Mouse (Mus musculus): ENCODE results near the gene Dok3. TPM values are rescaled to one million over a fixed set of nuclear protein-coding genes. Genes with fewer than 3 reads are reported as not detected.

Gene Dok3
- polyA plus RNA-seq, 1 experiment from 2014 or later = 3.4 TPM

DNA sequence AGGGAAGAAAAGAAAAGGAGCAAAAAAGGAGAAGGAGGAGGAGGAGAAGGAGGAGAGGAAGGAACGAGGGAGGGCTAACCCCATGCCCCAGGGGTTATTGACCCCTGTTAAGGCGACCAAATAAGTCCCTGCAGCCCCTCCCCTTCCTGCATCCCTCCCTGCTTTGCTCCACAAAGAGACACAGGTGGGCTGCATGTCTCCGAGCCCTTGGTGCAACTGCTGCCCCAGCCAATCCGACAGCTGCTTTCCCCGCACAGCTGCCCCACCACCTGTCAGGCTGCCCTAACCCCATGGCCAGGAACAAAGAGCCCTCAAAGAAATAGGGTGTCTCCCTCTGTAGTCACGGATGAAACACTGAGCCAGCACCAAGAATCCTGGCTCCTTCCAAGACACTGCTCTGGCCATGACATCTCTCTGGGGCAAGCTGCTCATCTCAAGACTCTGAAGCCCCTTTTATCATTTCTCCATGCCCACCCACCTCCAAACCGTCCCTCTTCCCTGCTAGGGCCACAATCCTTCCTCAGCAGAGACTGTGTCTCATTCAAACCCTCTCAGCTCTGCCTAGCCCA is 44.5 kb downstream of the Dok3 start:
- Histone ChIP-seq H3K9me3 (replicated peaks) (no peaks in the 10 kb centered on the region), H3K9ac (no peak overlapping the region), H3K4me2 (no peak overlapping the region), H3K27me3 (replicated peaks) (peaks cover 93% of the 10 kb centered on the region), H3K27ac (no peak overlapping the region), H3K4me3 (no peak overlapping the region), H3K36me3 (peaks cover 22% of the 10 kb centered on the region), H3K4me1 (peaks cover 28% of the 10 kb centered on the region)
- WGBS (ENCODE audit: insufficient replicate concordance) = 39% methylated on average over 7 of the region's 7 CpGs
- no peak for ATAC-seq

DNA sequence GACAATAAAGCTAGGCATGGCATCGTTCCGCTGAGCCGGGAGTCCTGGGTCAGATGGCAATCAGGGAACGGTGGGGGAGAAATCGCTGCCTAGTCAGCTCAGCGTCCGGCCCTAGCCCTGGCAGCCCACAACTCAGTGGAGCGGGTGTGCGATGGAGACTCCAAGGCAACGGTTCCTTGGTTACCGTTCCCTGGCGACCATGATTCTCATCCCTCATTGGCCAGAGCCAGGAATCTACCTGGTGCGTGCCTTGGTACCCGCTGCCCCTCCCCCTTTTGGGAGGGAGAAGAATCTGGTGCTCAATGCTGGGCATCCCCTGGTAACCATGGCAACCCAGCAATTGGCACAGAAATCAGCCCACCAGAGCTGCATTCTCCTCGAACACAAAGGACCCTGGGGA is 45.5 kb downstream of the Dok3 start:
- ATAC-seq = no peak
- Histone ChIP-seq H3K4me3 (no peak overlapping the region), H3K9me3 (replicated peaks) (no peaks in the 10 kb centered on the region), H3K4me2 (no peak overlapping the region), H3K9ac (no peak overlapping the region), H3K27me3 (replicated peaks) (peaks cover 82% of the 10 kb centered on the region), H3K36me3 (peaks cover 22% of the 10 kb centered on the region), H3K27ac (no peak overlapping the region), H3K4me1 (peaks cover 32% of the 10 kb centered on the region)
- WGBS (ENCODE audit: insufficient replicate concordance) = 44% methylated on average over 15 of the region's 15 CpGs

DNA sequence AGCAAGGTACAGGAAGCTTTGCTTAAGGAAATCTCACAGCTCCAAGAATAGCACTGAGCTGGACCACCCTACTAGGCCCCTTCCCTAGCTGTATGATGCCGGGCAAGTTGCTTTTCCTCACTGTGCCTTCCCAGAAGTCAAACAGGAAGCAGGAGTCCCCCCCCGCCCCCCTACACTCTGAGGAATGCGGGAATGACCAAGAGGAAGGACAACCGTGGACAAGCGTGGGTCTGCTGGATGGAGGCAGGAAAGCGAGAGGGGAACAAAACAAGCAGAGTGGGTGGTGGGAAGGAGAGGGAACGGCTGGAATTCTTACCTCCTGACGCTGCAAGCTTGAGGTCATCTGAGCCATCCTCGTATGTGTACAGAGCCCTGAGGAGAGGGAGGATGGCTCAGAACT is 46.0 kb downstream of the Dok3 start:
- 36% methylated on average over 9 of the region's 9 CpGs for WGBS (ENCODE audit: insufficient replicate concordance)
- Histone ChIP-seq H3K4me1 (peaks cover 30% of the 10 kb centered on the region), H3K4me3 (no peak overlapping the region), H3K4me2 (no peak overlapping the region), H3K9ac (no peak overlapping the region), H3K9me3 (replicated peaks) (no peaks in the 10 kb centered on the region), H3K27ac (no peak overlapping the region), H3K27me3 (replicated peaks) (peaks cover 77% of the 10 kb centered on the region), H3K36me3 (peaks cover 22% of the 10 kb centered on the region)
- ATAC-seq = no peak

DNA sequence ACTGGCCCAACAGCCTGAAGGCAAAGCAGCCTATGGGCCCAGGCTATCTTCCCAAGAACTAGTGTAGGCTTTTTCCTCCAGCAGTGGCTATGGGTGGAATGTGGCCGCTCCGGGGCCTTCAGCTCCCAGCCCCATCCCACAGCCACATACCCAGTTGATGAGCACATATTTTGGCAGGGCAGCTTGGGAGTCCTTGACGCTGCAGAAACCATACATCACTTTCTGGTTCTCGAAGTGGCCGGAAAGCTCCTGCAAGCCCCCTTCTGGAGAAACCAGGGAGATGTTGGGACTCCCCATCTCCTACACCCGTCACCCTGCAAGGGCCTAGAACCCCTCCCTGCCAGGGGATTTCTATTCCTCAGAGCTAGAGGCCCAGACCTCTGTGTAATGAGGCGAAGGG is 46.6 kb downstream of the Dok3 start:
- Histone ChIP-seq H3K27ac (no peak overlapping the region), H3K36me3 (peaks cover 22% of the 10 kb centered on the region), H3K4me1 (peaks cover 25% of the 10 kb centered on the region), H3K9me3 (replicated peaks) (no peaks in the 10 kb centered on the region), H3K9ac (no peak overlapping the region), H3K4me3 (no peak overlapping the region), H3K4me2 (no peak overlapping the region), H3K27me3 (replicated peaks) (peaks cover 72% of the 10 kb centered on the region)
- WGBS (ENCODE audit: insufficient replicate concordance) = 71% methylated on average over 7 of the region's 7 CpGs
- ATAC-seq = no peak

DNA sequence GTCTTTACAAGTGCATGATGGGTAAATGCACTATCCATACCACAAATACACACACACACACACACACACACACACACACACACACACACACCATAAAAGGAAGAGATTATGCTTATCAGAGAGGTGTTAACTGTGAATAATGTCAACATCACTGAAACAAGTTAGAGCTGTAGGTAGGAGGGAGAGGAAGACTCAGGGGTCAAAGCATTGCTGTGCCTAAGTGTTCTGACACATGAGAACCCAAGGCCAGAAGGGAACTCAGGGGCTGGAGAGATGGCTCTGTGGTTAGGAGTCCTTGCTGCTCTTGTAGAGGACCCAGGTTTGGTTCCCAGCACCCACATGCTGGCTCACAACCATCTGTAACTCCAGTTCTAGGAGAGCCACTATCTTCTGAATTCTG is 49.2 kb downstream of the Dok3 start:
- H3K9me3 ChIP-seq (replicated peaks) = no peaks in the 10 kb centered on the region
- no peak overlapping the region for H3K9ac ChIP-seq
- H3K36me3 ChIP-seq = peaks cover 39% of the 10 kb centered on the region
- peaks cover 5% of the 10 kb centered on the region; the same call in 1 of the 2 replicates for H3K4me1 ChIP-seq
- peaks cover 68% of the 10 kb centered on the region for H3K27me3 ChIP-seq (replicated peaks)
- H3K4me2 ChIP-seq = no peak overlapping the region
- no peak overlapping the region for H3K27ac ChIP-seq
- no peak for ATAC-seq
- H3K4me3 ChIP-seq = no peak overlapping the region

DNA sequence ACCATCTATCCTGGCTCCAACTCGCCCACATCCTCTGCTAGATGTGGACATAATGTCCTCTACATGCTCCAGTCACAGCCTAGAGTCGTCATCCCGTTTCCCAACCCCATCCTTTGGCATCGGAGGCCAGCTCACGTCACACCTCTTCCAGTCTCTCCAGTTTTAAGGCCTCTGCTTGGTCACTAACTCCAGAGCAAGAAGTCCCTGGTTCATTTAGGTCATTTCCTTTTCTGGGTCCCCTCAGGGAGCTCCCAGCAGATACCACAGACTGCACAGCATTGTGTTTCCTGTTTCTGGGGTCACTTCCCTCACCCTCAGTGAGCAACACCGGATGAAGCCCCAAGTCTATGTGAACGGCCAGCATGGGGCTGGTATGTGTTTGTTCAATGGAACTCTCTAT is 50.1 kb downstream of the Dok3 start:
- Histone ChIP-seq H3K27me3 (replicated peaks) (peaks cover 68% of the 10 kb centered on the region), H3K9me3 (replicated peaks) (no peaks in the 10 kb centered on the region), H3K9ac (no peak overlapping the region), H3K4me3 (no peak overlapping the region), H3K27ac (no peak overlapping the region), H3K36me3 (peaks cover 43% of the 10 kb centered on the region), H3K4me1 (0 out of 2 replicates have a peak, but pooled peaks cover 4% of the 10 kb centered on the region), H3K4me2 (no peak overlapping the region)
- 31% methylated on average over 7 of the region's 7 CpGs for WGBS (ENCODE audit: insufficient replicate concordance)
- no peak for ATAC-seq

DNA sequence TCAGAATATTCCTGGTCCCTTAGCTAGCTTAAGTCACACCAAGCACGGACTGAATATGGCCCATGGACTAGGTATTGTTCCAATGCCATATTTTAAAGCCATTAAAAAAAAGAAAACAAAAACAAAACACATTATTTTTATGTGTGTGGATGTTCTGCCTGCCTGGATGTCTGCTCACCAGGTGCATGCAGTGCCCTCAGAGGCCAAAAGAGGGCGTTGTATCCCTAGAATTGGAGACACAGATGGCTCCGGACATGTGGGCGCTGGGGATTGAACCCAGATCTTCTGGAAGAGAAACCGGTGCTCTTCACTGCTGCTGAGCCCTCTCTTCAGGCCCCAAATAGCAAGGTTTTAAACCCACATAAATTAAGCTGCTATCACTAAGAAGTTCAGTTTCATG is 51.1 kb downstream of the Dok3 start:
- peaks cover 68% of the 10 kb centered on the region for H3K27me3 ChIP-seq (replicated peaks)
- H3K4me3 ChIP-seq = no peak overlapping the region
- H3K4me2 ChIP-seq = no peak overlapping the region
- H3K9me3 ChIP-seq (replicated peaks) = no peaks in the 10 kb centered on the region
- H3K27ac ChIP-seq = no peak overlapping the region
- no peak overlapping the region for H3K9ac ChIP-seq
- no peak for ATAC-seq
- H3K4me1 ChIP-seq = peaks cover 6% of the 10 kb centered on the region; the same call in 1 of the 2 replicates
- 40% methylated on average over 5 of the region's 5 CpGs for WGBS (ENCODE audit: insufficient replicate concordance)
- peaks cover 45% of the 10 kb centered on the region for H3K36me3 ChIP-seq

DNA sequence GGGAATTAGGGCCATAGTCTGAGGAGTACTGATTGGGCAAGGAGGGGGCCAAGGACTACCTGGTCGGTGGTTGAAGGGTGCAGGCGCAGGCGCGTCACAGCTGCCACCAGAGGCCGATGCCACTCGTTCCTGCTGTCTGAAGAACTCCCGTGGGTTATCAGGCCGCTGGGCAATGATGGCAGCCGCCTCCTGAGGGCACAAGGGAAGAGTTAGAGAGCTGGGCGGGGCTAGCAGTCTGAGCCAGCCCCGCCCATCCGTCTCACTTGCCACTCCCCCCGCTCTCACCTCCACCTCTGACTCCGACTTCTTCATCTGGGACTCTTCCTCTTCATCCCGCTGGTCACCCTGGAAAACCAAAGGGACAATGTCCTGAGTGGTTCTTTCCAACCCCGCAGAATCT is 51.6 kb downstream of the Dok3 start:
- Histone ChIP-seq H3K36me3 (peaks cover 45% of the 10 kb centered on the region), H3K9ac (no peak overlapping the region), H3K4me3 (no peak overlapping the region), H3K27me3 (replicated peaks) (peaks cover 68% of the 10 kb centered on the region), H3K9me3 (replicated peaks) (no peaks in the 10 kb centered on the region), H3K4me1 (peaks cover 12% of the 10 kb centered on the region), H3K27ac (no peak overlapping the region), H3K4me2 (no peak overlapping the region)
- ATAC-seq = no peak
- 53% methylated on average over 16 of the region's 16 CpGs for WGBS (ENCODE audit: insufficient replicate concordance)

DNA sequence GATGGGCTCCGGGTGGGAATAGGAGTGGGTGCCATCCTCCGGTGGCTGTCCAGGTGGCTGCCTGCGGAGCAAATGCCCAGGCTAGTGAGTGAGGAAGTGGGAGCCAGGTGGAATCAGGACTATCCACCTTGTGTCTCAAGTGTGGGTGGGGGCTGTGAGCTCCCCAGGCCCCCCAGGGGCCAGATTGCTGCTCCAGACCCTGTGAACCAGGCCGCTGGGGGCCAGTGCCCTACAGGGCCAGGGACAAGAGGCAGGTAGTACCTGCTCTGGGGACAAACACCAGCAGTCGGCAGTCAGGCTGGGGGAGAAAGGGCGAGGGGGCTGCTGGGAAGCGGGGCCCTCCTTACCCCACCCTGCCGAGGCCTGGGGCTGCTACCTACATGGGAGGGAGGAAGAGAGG is 52.8 kb downstream of the Dok3 start:
- no peak overlapping the region for H3K4me2 ChIP-seq
- H3K4me1 ChIP-seq = peaks cover 24% of the 10 kb centered on the region
- H3K27ac ChIP-seq = no peak overlapping the region
- peaks cover 38% of the 10 kb centered on the region for H3K36me3 ChIP-seq
- no peak overlapping the region for H3K4me3 ChIP-seq
- no peak for ATAC-seq
- 82% methylated on average over 8 of the region's 8 CpGs for WGBS (ENCODE audit: insufficient replicate concordance)
- H3K27me3 ChIP-seq (replicated peaks) = peaks cover 68% of the 10 kb centered on the region
- no peak overlapping the region for H3K9ac ChIP-seq
- no peaks in the 10 kb centered on the region for H3K9me3 ChIP-seq (replicated peaks)

DNA sequence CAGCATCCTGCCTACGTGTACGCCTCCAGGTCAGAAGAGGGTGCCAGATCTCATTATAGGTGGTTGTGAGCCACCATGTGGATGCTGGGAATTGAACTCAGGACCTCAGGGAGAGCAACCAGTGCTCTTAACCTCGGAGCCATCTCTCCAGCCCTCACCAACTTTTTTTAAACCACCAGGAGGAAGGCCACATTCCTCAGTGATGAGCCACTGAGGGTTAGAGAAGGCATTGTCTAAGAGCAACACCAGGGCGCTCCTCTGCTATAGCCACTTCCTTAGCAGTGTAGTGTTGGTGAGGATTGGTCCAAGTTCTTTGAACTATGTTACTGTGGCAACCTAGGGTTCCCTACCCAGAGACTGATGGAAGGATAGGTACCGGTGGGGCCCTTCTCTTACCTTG is 53.3 kb downstream of the Dok3 start:
- H3K27ac ChIP-seq = no peak overlapping the region
- 69% methylated on average over 5 of the region's 5 CpGs for WGBS (ENCODE audit: insufficient replicate concordance)

DNA sequence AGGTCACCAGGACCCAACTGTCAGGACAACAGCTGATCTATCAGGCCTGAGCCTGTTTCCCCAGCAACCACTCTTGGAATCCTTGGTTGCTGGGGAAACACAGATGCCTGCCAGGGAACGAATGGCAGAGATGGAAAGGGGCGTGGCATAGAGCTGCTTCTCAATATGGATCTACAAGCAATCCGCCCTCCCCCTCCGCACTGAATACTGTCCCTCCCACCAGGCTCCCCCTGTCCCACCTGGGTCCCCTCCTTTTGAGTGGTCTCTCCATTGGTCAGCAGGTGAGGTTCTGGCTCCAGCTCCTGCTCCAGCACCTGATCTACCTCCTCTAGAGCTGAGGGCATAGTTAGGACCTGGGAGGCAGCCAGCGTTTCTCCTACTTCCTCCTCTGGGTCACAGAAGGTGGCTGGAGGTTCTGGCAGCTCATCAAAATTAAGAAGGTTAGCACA is 54.5 kb downstream of the Dok3 start:
- H3K9me3 ChIP-seq (replicated peaks) = no peaks in the 10 kb centered on the region
- no peak overlapping the region for H3K9ac ChIP-seq
- WGBS (ENCODE audit: insufficient replicate concordance) = 58% methylated on average over 5 of the region's 5 CpGs
- ATAC-seq = no peak
- H3K36me3 ChIP-seq = peaks cover 23% of the 10 kb centered on the region
- no peak overlapping the region for H3K27ac ChIP-seq
- H3K4me2 ChIP-seq = no peak overlapping the region
- no peak overlapping the region for H3K4me3 ChIP-seq
- H3K4me1 ChIP-seq = peaks cover 28% of the 10 kb centered on the region
- H3K27me3 ChIP-seq (replicated peaks) = peaks cover 75% of the 10 kb centered on the region

More for the DNA sequence above, 53.3 kb downstream of the Dok3 start:
- Histone ChIP-seq H3K4me3 (no peak overlapping the region), H3K36me3 (peaks cover 33% of the 10 kb centered on the region), H3K4me2 (no peak overlapping the region), H3K27me3 (replicated peaks) (peaks cover 69% of the 10 kb centered on the region), H3K4me1 (peaks cover 28% of the 10 kb centered on the region), H3K9me3 (replicated peaks) (no peaks in the 10 kb centered on the region), H3K9ac (no peak overlapping the region)
- no peak for ATAC-seq

DNA sequence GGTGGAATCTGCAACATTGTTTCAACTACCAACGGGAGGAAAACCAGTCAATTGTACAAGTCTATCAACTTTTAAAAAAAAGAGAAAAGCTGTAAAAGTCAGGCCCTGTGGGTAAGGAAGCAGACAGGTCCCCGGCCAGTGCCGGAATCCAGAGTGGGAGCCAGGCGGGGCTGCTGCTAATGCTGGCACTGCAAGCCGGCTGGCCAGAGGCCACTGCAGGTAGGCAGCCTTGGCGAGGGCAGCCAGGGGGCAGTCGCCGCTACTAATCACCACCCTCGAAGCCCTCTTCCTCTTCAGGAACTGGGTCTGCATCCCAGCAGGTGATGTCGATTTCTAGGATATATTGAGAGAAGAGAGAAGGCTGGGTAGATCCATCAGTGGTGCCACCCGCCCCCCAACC is 55.1 kb downstream of the Dok3 start:
- H3K36me3 ChIP-seq = peaks cover 23% of the 10 kb centered on the region
- no peak overlapping the region for H3K4me3 ChIP-seq
- 72% methylated on average over 11 of the region's 11 CpGs for WGBS (ENCODE audit: insufficient replicate concordance)
- peaks cover 28% of the 10 kb centered on the region for H3K4me1 ChIP-seq
- no peak overlapping the region for H3K27ac ChIP-seq
- ATAC-seq = no peak
- H3K9me3 ChIP-seq (replicated peaks) = no peaks in the 10 kb centered on the region
- H3K9ac ChIP-seq = no peak overlapping the region
- H3K27me3 ChIP-seq (replicated peaks) = peaks cover 82% of the 10 kb centered on the region
- no peak overlapping the region for H3K4me2 ChIP-seq

All from liver, embryonic 12.5 days (tissue).